Mouse (Mus musculus) olfactory bulb, adult 2 months (tissue): Measurements from ENCODE around the gene Fam189a2. TPM values are rescaled to one million over a fixed set of nuclear protein-coding genes. Genes with fewer than 3 reads are reported as not detected.

ENCODE experiments used
- H3K27ac ChIP-seq: fragments of 200-500 bp; 2 replicates; pipeline ENCODE4 v1.5.1; 2012; ENCODE audit warnings: low read depth, low read length; ENCODE audit not compliant: insufficient read depth
- H3K4me1 ChIP-seq: fragments of 200-500 bp; 2 replicates; pipeline ENCODE4 v1.6.1; 2012; ENCODE audit warnings: low read length; ENCODE audit not compliant: control insufficient read depth, insufficient read depth
- H3K4me3 ChIP-seq: fragments of 200-500 bp; 2 replicates; pipeline ENCODE4 v1.5.1; 2012; ENCODE audit warnings: mild to moderate bottlenecking, low read depth, low read length, moderate library complexity; ENCODE audit not compliant: insufficient read depth
- CTCF ChIP-seq: fragments of 200-500 bp; IDR thresholded peaks from 2 replicates; pipeline ENCODE4 v1.5.1; 2012; ENCODE audit warnings: low read depth, mild to moderate bottlenecking, low read length, moderate library complexity; ENCODE audit not compliant: insufficient read depth
- POLR2A ChIP-seq: fragments of 200-500 bp; IDR thresholded peaks from 2 replicates; pipeline ENCODE4 v1.6.1; 2012; ENCODE audit warnings: mild to moderate bottlenecking, low read depth, low read length, moderate library complexity; ENCODE audit not compliant: insufficient read depth
- WGBS: fragments of 180-500 bp; shearing (Covaris S2); methylation state at CpG from one replicate; pipeline ENCODE4 v1.1.7; 2018; 5-methylcytosine and 5-hydroxymethylcytosine counted together
- polyA plus RNA-seq: library from polyadenylated mRNA; stranded (reverse); fragments of >200 nt; gene quantifications from 2 replicates; pipeline ENCODE4 v1.2.4, GENCODE M21; 2012; ENCODE audit warnings: low replicate concordance; ENCODE audit not compliant: missing spikeins, insufficient read depth, insufficient read length

The Fam189a2 gene
- polyA plus RNA-seq, 1 experiment: not detected

DNA sequence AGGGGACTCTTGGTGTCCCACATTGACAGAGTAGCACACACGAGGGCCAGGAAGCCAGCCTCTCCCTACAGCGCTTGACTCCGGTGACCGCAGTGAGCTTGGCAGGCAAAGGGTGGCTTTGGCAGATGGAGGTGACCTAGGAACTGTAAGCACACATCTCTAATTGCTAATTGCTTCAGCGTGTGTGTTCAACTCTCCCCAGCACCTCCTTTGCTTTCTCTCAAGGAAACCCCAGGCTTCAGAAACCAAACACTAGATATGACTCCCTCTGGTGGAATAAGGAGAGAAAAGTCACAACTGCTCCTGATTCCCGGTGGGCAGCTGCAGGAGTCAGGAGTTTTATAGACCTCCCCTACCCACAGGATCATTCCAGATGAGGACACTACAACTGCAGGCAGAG, 71.9 kb downstream of the Fam189a2 start:
- Histone ChIP-seq H3K4me1 (peaks cover 7% of the 10 kb centered on the region), H3K4me3 (no peak overlapping the region), H3K27ac (no peak overlapping the region)
- TF ChIP-seq POLR2A: no peak
- TF ChIP-seq CTCF: no peak
- 35% methylated on average over 6 of the region's 6 CpGs for WGBS

DNA sequence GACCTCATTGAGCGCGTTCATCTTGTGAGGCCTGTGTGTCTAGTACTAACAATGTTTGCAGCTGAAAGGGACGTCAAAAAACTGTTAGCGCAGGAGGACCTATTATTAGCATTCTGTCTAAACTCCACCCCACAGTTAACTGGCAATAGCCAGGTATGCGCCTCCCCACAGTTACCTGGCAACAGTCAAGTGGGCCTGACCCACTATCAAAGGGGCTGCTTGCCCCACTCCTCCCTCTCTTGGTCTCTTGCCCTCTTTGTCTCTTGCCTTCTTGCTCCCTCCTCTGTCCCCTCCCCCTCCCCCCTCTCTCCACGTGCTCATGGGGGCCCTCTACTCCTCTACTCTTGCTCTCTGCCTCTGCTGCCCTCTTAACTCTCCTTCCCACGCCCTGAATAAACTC, 73.3 kb downstream of the Fam189a2 start:
- no peak overlapping the region for H3K4me3 ChIP-seq
- peaks cover 7% of the 10 kb centered on the region for H3K4me1 ChIP-seq
- 81% methylated on average over 7 of the region's 7 CpGs for WGBS
- no peak overlapping the region for H3K27ac ChIP-seq
- no peak for TF ChIP-seq CTCF
- no peak for TF ChIP-seq POLR2A

DNA sequence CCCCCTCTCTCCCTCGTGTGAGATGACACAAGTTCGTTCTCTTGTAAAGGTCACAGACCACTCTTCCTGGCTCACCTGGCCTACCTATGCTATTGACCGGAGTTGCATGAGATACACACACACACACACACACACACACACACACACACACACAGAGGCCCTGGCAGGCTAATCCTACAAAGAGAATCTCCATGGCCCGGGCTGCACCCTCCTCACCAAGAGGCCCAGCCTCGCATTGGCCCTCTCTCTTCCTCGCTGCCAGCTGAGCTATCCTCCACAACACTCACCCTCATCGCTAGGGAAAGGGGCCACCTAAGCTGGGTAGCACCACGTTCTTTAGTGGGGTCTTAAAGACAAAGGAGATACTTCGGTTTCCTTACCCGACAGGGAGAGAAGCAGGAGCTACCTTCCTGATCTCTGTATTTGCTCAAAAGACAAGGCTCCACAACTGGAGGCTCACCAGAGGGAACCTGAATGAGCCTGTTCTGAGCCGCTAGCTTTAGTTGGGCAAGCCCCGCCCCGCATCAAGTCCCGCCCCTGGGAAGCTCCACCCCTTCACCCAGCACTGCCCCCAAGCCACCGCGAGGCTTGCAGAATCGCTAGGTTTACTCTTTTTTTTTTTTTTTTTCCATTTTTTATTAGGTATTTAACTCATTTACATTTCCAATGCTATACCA, 74.4 kb downstream of the Fam189a2 start:
- Histone ChIP-seq H3K4me3 (no peak overlapping the region), H3K4me1 (peaks cover 7% of the 10 kb centered on the region), H3K27ac (no peak overlapping the region)
- TF ChIP-seq CTCF: no peak
- no peak for TF ChIP-seq POLR2A
- 78% methylated on average over 17 of the region's 17 CpGs for WGBS

DNA sequence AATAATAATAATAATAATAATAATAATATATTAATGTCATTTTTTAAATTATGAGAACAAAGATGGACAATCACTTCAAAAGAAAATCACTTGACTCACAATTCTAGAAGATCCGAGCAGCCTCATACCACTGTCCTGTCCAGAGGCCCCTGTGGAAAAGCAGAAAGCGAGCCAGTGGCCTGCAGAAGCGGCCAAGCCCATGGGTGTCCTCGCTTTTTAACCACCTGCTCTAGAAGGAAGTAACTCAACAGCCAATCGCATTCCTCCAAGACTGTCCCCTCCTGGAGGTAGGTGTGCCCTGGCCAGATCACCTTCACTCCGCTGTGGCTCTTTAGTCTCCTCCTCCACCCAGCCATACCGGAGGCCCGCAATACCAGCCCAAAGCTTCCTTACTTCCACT, 75.4 kb downstream of the Fam189a2 start:
- H3K27ac ChIP-seq: no peak overlapping the region
- peaks cover 7% of the 10 kb centered on the region for H3K4me1 ChIP-seq
- H3K4me3 ChIP-seq: no peak overlapping the region
- TF ChIP-seq CTCF (no peak), POLR2A (no peak)
- 97% methylated on average over 8 of the region's 8 CpGs for WGBS

DNA sequence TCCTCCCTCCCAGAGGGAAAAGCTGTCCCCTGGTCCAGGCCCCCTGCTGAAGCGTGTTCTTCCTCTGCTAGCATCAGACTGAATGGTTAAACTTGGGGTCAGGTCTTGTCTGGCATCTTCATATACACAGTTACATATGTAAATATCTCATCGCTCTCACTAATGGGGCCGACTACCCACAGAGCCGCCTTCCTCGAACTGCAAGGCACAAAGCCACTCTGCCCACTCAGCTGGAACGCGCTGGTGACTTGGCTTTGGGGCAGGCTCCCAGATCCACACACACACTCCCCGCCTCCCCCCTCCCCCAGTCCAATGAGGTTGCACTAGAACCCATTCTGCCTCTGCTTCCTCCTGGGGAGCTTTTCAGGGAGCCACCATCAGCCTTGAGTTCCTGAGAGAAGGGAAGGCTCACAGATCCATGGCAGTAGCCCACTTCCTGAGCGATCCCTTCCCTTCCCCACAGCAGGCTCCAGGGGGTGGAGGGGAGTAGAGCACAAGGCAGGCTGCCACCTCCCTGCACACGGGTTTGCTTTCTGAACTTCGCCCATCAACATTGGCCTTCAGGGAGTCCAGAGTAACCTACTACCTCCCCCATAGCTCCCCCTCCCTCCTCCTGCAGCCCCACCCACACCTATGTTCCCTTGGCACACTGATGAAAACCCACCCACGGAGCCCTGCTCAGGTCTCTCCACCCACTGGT, 82.4 kb downstream of the Fam189a2 start:
- TF ChIP-seq CTCF (no peak), POLR2A (no peak)
- H3K4me3 ChIP-seq: no peak overlapping the region
- 35% methylated on average over 12 of the region's 12 CpGs for WGBS
- H3K4me1 ChIP-seq: peaks cover 8% of the 10 kb centered on the region
- H3K27ac ChIP-seq: no peak overlapping the region

DNA sequence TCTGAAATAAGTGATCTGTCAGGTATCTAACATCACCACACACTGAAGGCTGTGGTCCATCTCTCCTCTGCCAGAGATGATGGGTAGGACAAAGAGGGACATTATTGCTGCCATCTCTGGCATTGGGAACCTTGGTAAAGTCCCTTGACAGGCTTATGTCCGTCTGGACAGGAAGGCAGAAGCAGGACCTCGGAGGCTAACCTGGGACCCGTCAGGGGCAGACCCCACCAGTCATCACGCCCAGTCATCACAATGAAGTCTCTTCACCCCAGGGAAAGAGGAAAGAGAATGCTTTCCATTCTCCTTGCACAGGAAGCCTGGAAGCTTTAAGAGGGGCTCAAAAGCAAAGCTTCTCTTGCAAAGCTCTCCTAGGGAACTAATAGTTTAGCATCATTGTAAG, 82.9 kb downstream of the Fam189a2 start:
- WGBS: 57% methylated on average over 4 of the region's 4 CpGs

DNA sequence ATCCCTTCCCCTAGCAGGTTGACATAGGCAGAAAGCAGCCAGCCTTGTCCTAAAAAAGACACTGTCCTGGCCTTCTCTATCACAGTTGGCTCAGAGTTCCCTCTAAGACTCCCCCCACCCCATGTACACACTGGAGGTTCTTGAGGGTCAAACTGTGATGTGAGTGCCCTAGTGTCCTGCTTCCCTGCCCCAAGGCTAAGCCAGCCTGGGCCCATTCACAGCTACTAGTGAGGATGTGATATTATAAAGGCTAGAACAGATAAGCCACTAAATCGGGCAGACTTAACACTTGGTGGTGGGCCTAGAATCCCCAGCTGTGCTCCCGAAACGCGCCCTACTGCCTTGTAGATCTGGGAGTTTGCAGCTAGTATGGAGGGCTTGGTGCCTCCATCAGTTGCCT, 84.1 kb downstream of the Fam189a2 start:
- TF ChIP-seq POLR2A: no peak
- no peak for TF ChIP-seq CTCF
- WGBS: 90% methylated on average over 4 of the region's 4 CpGs

More for the DNA sequence above, 82.9 kb downstream of the Fam189a2 start:
- no peak for TF ChIP-seq POLR2A
- TF ChIP-seq CTCF: no peak
- Histone ChIP-seq H3K4me3 (no peak overlapping the region), H3K27ac (no peak overlapping the region), H3K4me1 (peaks cover 8% of the 10 kb centered on the region)

DNA sequence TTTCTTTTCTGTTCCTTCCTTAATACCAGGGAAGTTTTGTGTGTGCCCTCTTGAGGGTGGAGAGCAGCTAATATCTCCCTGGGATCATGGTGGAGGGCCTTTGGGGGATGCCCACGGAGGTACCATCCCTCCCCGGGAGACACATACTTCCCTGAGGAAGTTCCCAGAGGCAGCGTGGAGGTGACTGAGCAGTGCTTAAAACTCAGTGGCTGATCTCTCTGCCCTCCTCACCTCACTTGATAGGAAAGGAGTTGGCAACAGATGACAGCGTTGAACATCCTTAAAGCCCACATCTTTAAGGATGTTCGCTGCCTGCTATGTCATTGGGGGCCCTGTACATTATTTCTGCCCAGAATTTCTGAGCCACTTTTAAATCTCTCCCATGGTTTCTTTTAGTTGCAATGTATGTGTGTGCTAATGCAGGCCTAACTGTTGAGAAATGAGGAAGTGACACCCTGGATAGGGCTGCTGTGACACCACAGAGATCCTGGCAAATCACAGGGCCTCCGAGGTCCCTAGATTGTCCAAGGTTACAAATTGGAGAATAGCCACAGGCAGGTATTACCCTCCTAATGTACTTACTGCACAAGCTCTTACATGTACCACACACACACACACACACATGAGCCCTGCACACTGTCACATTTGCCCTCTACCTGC, 84.7 kb downstream of the Fam189a2 start:
- H3K4me3 ChIP-seq: no peak overlapping the region

More for the DNA sequence above, 84.1 kb downstream of the Fam189a2 start:
- H3K4me1 ChIP-seq: peaks cover 8% of the 10 kb centered on the region
- H3K4me3 ChIP-seq: no peak overlapping the region
- no peak overlapping the region for H3K27ac ChIP-seq

DNA sequence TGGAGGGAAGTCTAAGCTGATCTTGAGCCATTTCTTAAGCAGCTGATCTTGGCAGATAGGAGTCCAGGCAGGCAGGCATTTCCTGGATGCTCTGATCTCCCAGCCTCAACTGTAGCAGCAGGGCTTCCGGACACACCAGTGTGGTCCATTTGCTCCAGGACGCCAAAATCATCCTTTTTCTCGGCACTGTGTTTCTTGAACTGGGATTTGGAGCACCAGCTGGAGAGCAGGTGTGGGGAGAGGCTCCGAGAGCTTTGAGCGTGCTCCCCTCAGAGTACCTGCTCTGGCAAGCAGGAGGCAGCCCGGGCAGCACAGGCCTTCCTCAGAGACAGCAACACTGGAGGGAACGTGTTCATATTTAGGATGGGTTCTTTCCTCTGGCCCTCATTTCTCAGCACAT, 87.9 kb downstream of the Fam189a2 start:
- 93% methylated on average over 7 of the region's 7 CpGs for WGBS
- Histone ChIP-seq H3K4me3 (no peak overlapping the region), H3K27ac (no peak overlapping the region), H3K4me1 (no peaks in the 10 kb centered on the region)
- TF ChIP-seq CTCF: no peak
- no peak for TF ChIP-seq POLR2A

More for the DNA sequence above, 84.7 kb downstream of the Fam189a2 start:
- H3K4me1 ChIP-seq: peaks cover 8% of the 10 kb centered on the region
- no peak overlapping the region for H3K27ac ChIP-seq
- TF ChIP-seq CTCF (no peak), POLR2A (no peak)
- WGBS: 91% methylated on average over 6 of the region's 6 CpGs
